30 mouse cellular contexts compared by ENCODE assay signal in genomic region chr2:28036788-28037187, GRCm38 (mm10). TPM values are rescaled to one million over a fixed set of nuclear protein-coding genes. Genes with fewer than 3 reads are reported as not detected.
DNase-seq lines count a peak whose midpoint lies in the region; ATAC-seq and TF ChIP-seq lines count a peak whose summit lies in the region.
"Had no signal": no experiment of that assay in that cellular context is flagged by ENCODE, and none has a peak within 500 bp of the region (broad histone marks: within the 10 kb centered on the region; RNA-seq: fewer than 3 reads in every experiment).

No protein-coding gene starts in this region.

- H3K4me1 ChIP-seq in forebrain, embryonic 14.5 days (ENCODE audit: control insufficient read depth, insufficient read depth, low read length): peaks cover 11% of the 10 kb centered on the region
- H3K4me1 ChIP-seq in forebrain, embryonic 16.5 days (replicated peaks; ENCODE audit: control insufficient read depth, insufficient read depth, low read length): peaks cover 28% of the 10 kb centered on the region
- peaks cover 20% of the 10 kb centered on the region for H3K4me1 ChIP-seq in liver, embryonic 12.5 days
- H3K4me1 ChIP-seq in liver, embryonic 11.5 days (replicated peaks; ENCODE audit: control insufficient read depth, insufficient read depth, low read length): peaks cover 7% of the 10 kb centered on the region
- H3K4me1 ChIP-seq in lung, postnatal 0 days (ENCODE audit: insufficient read depth, low read depth, low read length): 0 out of 2 replicates have a peak, but pooled peaks cover 7% of the 10 kb centered on the region
- H3K4me1 ChIP-seq: megakaryocyte, embryonic 14.5 days; midbrain, embryonic 12.5 days had no signal

- no peak overlapping the region for H3K27ac ChIP-seq in forebrain, embryonic 14.5 days (ENCODE audit: low read depth, low read length)
- H3K27ac ChIP-seq in forebrain, embryonic 16.5 days (ENCODE audit: low read length): no peak overlapping the region
- 0 out of 2 replicates have a peak overlapping the region, but pooled peaks have one; percentile 18 for H3K27ac ChIP-seq in liver, embryonic 12.5 days
- H3K27ac ChIP-seq in liver, embryonic 11.5 days (ENCODE audit: low read depth, low read length): no peak overlapping the region
- no peak overlapping the region for H3K27ac ChIP-seq in lung, postnatal 0 days (ENCODE audit: low read length)
- H3K27ac ChIP-seq: forebrain, embryonic 10.5 days; hindbrain, embryonic 14.5 days; liver, embryonic 14.5 days; midbrain, embryonic 12.5 days had no signal

- H3K27me3 ChIP-seq in forebrain, embryonic 14.5 days (replicated peaks; ENCODE audit: control insufficient read depth, insufficient read depth, low read length): no peaks in the 10 kb centered on the region
- no peaks in the 10 kb centered on the region for H3K27me3 ChIP-seq in forebrain, embryonic 16.5 days (replicated peaks; ENCODE audit: control insufficient read depth, insufficient read depth, low read length)
- no peaks in the 10 kb centered on the region for H3K27me3 ChIP-seq in liver, embryonic 12.5 days (replicated peaks)
- H3K27me3 ChIP-seq in liver, embryonic 11.5 days (replicated peaks; ENCODE audit: control insufficient read depth, insufficient read depth, low read length): no peaks in the 10 kb centered on the region
- no peaks in the 10 kb centered on the region for H3K27me3 ChIP-seq in lung, postnatal 0 days (replicated peaks; ENCODE audit: insufficient read depth, low read length)
- H3K27me3 ChIP-seq: heart, embryonic 12.5 days; midbrain, embryonic 12.5 days had no signal

- ATAC-seq in forebrain, embryonic 14.5 days: no peak
- ATAC-seq in forebrain, embryonic 16.5 days: no peak
- ATAC-seq in liver, embryonic 12.5 days: no peak
- no peak for ATAC-seq in liver, embryonic 11.5 days (replicated peaks; ENCODE audit: low FRiP score)
- 0 out of 2 replicates have a peak, but pooled peaks have one; percentile 9 for ATAC-seq in lung, postnatal 0 days
- ATAC-seq: activated CD4-positive, CD25-positive, alpha-beta regulatory T cell, adult 4 months; inflammation-experienced regulatory T-cells, adult 6 months had no signal

- H3K9me3 ChIP-seq in forebrain, embryonic 14.5 days (replicated peaks; ENCODE audit: control insufficient read depth, low read length): no peaks in the 10 kb centered on the region
- no peaks in the 10 kb centered on the region for H3K9me3 ChIP-seq in forebrain, embryonic 16.5 days (ENCODE audit: control insufficient read depth, low read length)
- H3K9me3 ChIP-seq in liver, embryonic 12.5 days (replicated peaks): no peaks in the 10 kb centered on the region
- H3K9me3 ChIP-seq in liver, embryonic 11.5 days (ENCODE audit: control insufficient read depth, low read length): no peaks in the 10 kb centered on the region
- no peaks in the 10 kb centered on the region for H3K9me3 ChIP-seq in lung, postnatal 0 days (ENCODE audit: low read length)
- H3K9me3 ChIP-seq: forebrain, embryonic 10.5 days; heart, embryonic 12.5 days; megakaryocyte, embryonic 14.5 days; midbrain, embryonic 12.5 days had no signal

- 90% methylated on average over 13 of the region's 13 CpGs for WGBS in forebrain, embryonic 14.5 days
- 82% methylated on average over 13 of the region's 13 CpGs for WGBS in forebrain, embryonic 16.5 days
- WGBS in liver, embryonic 12.5 days (ENCODE audit: insufficient replicate concordance): 87% methylated on average over 13 of the region's 13 CpGs
- 87% methylated on average over 13 of the region's 13 CpGs for WGBS in liver, embryonic 11.5 days
- 71% methylated on average over 13 of the region's 13 CpGs for WGBS in lung, postnatal 0 days

- no peaks in the 10 kb centered on the region for H3K36me3 ChIP-seq in forebrain, embryonic 14.5 days (ENCODE audit: control insufficient read depth, insufficient read depth, low read length)
- no peaks in the 10 kb centered on the region for H3K36me3 ChIP-seq in forebrain, embryonic 16.5 days (ENCODE audit: control insufficient read depth, insufficient read depth)
- peaks cover 24% of the 10 kb centered on the region for H3K36me3 ChIP-seq in liver, embryonic 12.5 days
- peaks cover 3% of the 10 kb centered on the region; the same call in 1 of the 2 replicates for H3K36me3 ChIP-seq in liver, embryonic 11.5 days (ENCODE audit: control insufficient read depth, insufficient read depth, low read length)
- no peaks in the 10 kb centered on the region for H3K36me3 ChIP-seq in lung, postnatal 0 days (ENCODE audit: insufficient read depth, low read length)

- no peak for TF ChIP-seq CTCF in lung, postnatal 0 days (IDR thresholded peaks at IDR 0.05)

- H3K4me2 ChIP-seq in forebrain, embryonic 14.5 days (ENCODE audit: low read length): no peak overlapping the region
- no peak overlapping the region for H3K4me2 ChIP-seq in forebrain, embryonic 16.5 days (ENCODE audit: low read length)
- no peak overlapping the region for H3K4me2 ChIP-seq in liver, embryonic 12.5 days
- no peak overlapping the region for H3K4me2 ChIP-seq in liver, embryonic 11.5 days
- H3K4me2 ChIP-seq in lung, postnatal 0 days (replicated peaks; ENCODE audit: low read depth, low read length): no peak overlapping the region
- H3K4me2 ChIP-seq: heart, embryonic 12.5 days; hindbrain, embryonic 14.5 days; midbrain, embryonic 12.5 days had no signal

- no peak overlapping the region for H3K4me3 ChIP-seq in forebrain, embryonic 14.5 days (ENCODE audit: low read depth, low read length)
- H3K4me3 ChIP-seq in forebrain, embryonic 16.5 days (replicated peaks; ENCODE audit: low read length): no peak overlapping the region
- no peak overlapping the region for H3K4me3 ChIP-seq in liver, embryonic 12.5 days
- no peak overlapping the region for H3K4me3 ChIP-seq in liver, embryonic 11.5 days (ENCODE audit: low read depth, low read length)
- no peak overlapping the region for H3K4me3 ChIP-seq in lung, postnatal 0 days (ENCODE audit: low read depth, low read length)
- H3K4me3 ChIP-seq: forebrain, embryonic 10.5 days; heart, embryonic 12.5 days; megakaryocyte, embryonic 14.5 days; midbrain, embryonic 12.5 days; myocyte had no signal

- no peak overlapping the region for H3K9ac ChIP-seq in forebrain, embryonic 14.5 days (ENCODE audit: low read length)
- H3K9ac ChIP-seq in forebrain, embryonic 16.5 days (replicated peaks; ENCODE audit: low read depth, low read length): no peak overlapping the region
- no peak overlapping the region for H3K9ac ChIP-seq in liver, embryonic 12.5 days
- H3K9ac ChIP-seq in liver, embryonic 11.5 days (ENCODE audit: low read depth, low read length): no peak overlapping the region
- H3K9ac ChIP-seq in lung, postnatal 0 days (replicated peaks; ENCODE audit: low read depth): no peak overlapping the region
- H3K9ac ChIP-seq: forebrain, postnatal 0 days; heart, embryonic 12.5 days; hindbrain, embryonic 14.5 days; liver, embryonic 14.5 days; midbrain, embryonic 12.5 days had no signal

- no peak for TF ChIP-seq EP300 in lung, postnatal 0 days (IDR thresholded peaks at IDR 0.05)

- DNase-seq in forebrain, embryonic 14.5 days (ENCODE audit: low spot score): peak; percentile 6
- DNase-seq in liver, embryonic 11.5 days (ENCODE audit: low spot score): no peak
- DNase-seq in lung, postnatal 0 days (ENCODE audit: low spot score): no peak
- no peak for DNase-seq in lung, postnatal 25 days (ENCODE audit: low spot score)
- no peak for DNase-seq in ovary, postnatal 10 days (ENCODE audit: low spot score)
- DNase-seq: adrenal gland, adult 2 months; B cell, adult 2 months; gastrocnemius, postnatal 14 days; layer of hippocampus, adult 9-11 months; retina, postnatal 1 day; right cerebral cortex, postnatal 14 days; thymus, postnatal 4 days had no signal

RNA-seq across cellular contexts. Expression of gene Fcnb, which starts 47.9 kb away (rescaled TPM):
- not detected in 2 replicates for polyA plus RNA-seq in forebrain, embryonic 14.5 days (2014; fragmentation: Nextera tagmentation; extraction: Ambion mirVana)
- polyA plus RNA-seq in forebrain, embryonic 16.5 days (2015; fragmentation: Nextera tagmentation; extraction: Ambion mirVana): not detected in 2 replicates
- polyA plus RNA-seq in liver, embryonic 12.5 days (2016; fragmentation: Nextera tagmentation; extraction: Ambion mirVana): 6.0 and 8.5 TPM in 2 replicates
- 4.1 and 5.6 TPM in 2 replicates for polyA plus RNA-seq in liver, embryonic 11.5 days (2014; fragmentation: Nextera tagmentation; extraction: Ambion mirVana)
- 0.50 and 1.1 TPM in 2 replicates for polyA plus RNA-seq in lung, postnatal 0 days (2015; fragmentation: Nextera tagmentation; extraction: Ambion mirVana)
- polyA plus RNA-seq: activated CD4-positive, CD25-positive, alpha-beta regulatory T cell, adult 4 months; adrenal gland, adult 2 months; forebrain, embryonic 10.5 days; forebrain, postnatal 0 days; heart, postnatal 0 days; inflammation-experienced regulatory T-cells, adult 6 months; kidney, embryonic 14.5 days; midbrain, embryonic 12.5 days; midbrain, postnatal 0 days; myocyte; neural tube, embryonic 14.5 days; small intestine, adult 2 months; testis, adult 2 months had no signal
